Mouse (Mus musculus) kidney, adult 2 months (tissue): ENCODE measurements at regions not wholly inside any gene's neighbourhood (a gene's known extent, or its start where the extent isn't known, plus 50 kb on each side); places are given as distances from the start of the nearest gene placed in this dataset.

Source experiments
- CTCF ChIP-seq: fragments of 200-500 bp; conservative IDR thresholded peaks from 2 replicates; pipeline ENCODE4 v1.5.1; 2011; ENCODE audit warnings: low read depth, mild to moderate bottlenecking, control low read depth, low read length, moderate library complexity, mixed read lengths; ENCODE audit not compliant: insufficient read depth, insufficient read length
- POLR2A ChIP-seq: fragments of 200-500 bp; IDR thresholded peaks from one replicate; pipeline ENCODE4 v1.6.1; 2011; ENCODE audit warnings: low read depth, low read length, control low read depth

DNA sequence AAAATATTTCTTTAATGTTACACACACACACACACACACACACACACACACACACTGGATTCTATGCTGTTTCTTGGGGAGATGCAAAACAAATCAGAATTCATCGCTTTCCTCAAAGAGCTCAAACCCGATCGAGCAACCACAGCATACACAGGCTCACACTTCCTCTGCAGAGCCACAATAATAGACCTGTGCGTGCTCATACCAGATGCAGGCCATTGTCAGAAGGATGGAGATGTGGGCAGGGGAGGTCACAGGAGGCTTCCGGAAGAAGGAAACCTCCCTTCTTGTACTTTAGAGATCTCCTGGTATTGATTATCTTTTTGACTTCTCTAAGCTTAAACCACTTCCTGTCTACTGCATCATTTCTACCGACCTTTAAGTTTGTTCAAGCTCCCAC is 122.8 kb downstream of the Dusp6 start:
- no peak for TF ChIP-seq CTCF
- TF ChIP-seq POLR2A: no peak
